Mouse (Mus musculus) MEL (cell line): ENCODE data around the gene Plekho1. TPM values are rescaled to one million over a fixed set of nuclear protein-coding genes. Genes with fewer than 3 reads are reported as not detected.

Experiments used
- DNase-seq: peaks from one replicate; pipeline ENCODE4 v3.0.0; 2011; ENCODE audit warnings: low read depth, low spot score
- H3K27ac ChIP-seq: 2 replicates; pipeline ENCODE4 v1.5.1; 2012; ENCODE audit warnings: low read depth, mild to moderate bottlenecking, control low read depth, low read length, moderate library complexity; ENCODE audit not compliant: control insufficient read depth
- H3K27me3 ChIP-seq, 2 experiments: fragments of 150-350 bp in 1 of 2; sonication (generic) in 1 of 2; 2 replicates each; pipeline ENCODE4 v1.6.1; 2012; ENCODE audit warnings: low read length in 2 of 2, mild to moderate bottlenecking in 2 of 2, improper control_type of control experiment in 1 of 2, moderate library complexity in 1 of 2; ENCODE audit not compliant: insufficient read depth in 2 of 2, control insufficient read depth in 1 of 2
- H3K36me3 ChIP-seq, 2 experiments: 2 replicates each; pipeline ENCODE4 v1.6.1; 2012 to 2014; ENCODE audit warnings: low read length in 2 of 2, improper control_type of control experiment in 1 of 2, inconsistent platforms in 1 of 2, mild to moderate bottlenecking in 1 of 2; ENCODE audit not compliant: insufficient read depth in 2 of 2, control insufficient read depth in 1 of 2
- H3K4me1 ChIP-seq, 2 experiments: fragments of 150-350 bp in 1 of 2; sonication (generic) in 1 of 2; 2 replicates each; pipeline ENCODE4 v1.6.1; 2012; ENCODE audit warnings: low read length in 2 of 2, improper control_type of control experiment in 1 of 2, mild to moderate bottlenecking in 1 of 2; ENCODE audit not compliant: insufficient read depth in 2 of 2, control insufficient read depth in 1 of 2
- H3K4me3 ChIP-seq, 2 experiments: fragments of 150-350 bp in 1 of 2; sonication (generic) in 1 of 2; 2 replicates each; pipeline ENCODE4 v1.5.1; 2012; ENCODE audit warnings: low read depth in 2 of 2, low read length in 2 of 2, mild to moderate bottlenecking in 2 of 2, moderate library complexity in 2 of 2, control low read depth in 1 of 2, improper control_type of control experiment in 1 of 2; ENCODE audit not compliant: control insufficient read depth in 1 of 2, insufficient read depth in 1 of 2
- H3K79me2 ChIP-seq: 2 replicates; pipeline ENCODE4 v1.6.1; 2012; ENCODE audit warnings: mild to moderate bottlenecking, low read length, moderate library complexity; ENCODE audit not compliant: control insufficient read depth, poor library complexity, insufficient read depth
- H3K9ac ChIP-seq: 2 replicates; pipeline ENCODE4 v1.6.1; 2012; ENCODE audit warnings: low read depth, mild to moderate bottlenecking, control low read depth, low read length, moderate library complexity; ENCODE audit not compliant: control insufficient read depth, poor library complexity, severe bottlenecking
- H3K9me3 ChIP-seq: fragments of 150-350 bp; sonication (generic); replicated peaks from 2 replicates; pipeline ENCODE4 v1.6.1; 2012; ENCODE audit warnings: mild to moderate bottlenecking, low read length, improper control_type of control experiment, moderate library complexity; ENCODE audit not compliant: insufficient read depth
- CHD1 ChIP-seq: IDR thresholded peaks from 2 replicates; pipeline ENCODE4 v1.6.1; 2012; ENCODE audit warnings: low read depth, mild to moderate bottlenecking, inconsistent platforms, low read length, improper control_type of control experiment
- CTCF ChIP-seq, 3 experiments: IDR thresholded peaks in 2 of 3; conservative IDR thresholded peaks in 1 of 3; 2 replicates each; pipeline ENCODE4 v1.5.1; 2011 to 2012; ENCODE audit warnings: low read length in 3 of 3, low read depth in 2 of 3, mild to moderate bottlenecking in 2 of 3, improper control_type of control experiment in 1 of 3, inconsistent platforms in 1 of 3, mixed read lengths in 1 of 3, moderate library complexity in 1 of 3; ENCODE audit not compliant: control insufficient read depth in 1 of 3, insufficient read depth in 1 of 3, poor library complexity in 1 of 3, severe bottlenecking in 1 of 3
- ELF1 ChIP-seq: IDR thresholded peaks from 2 replicates; pipeline ENCODE4 v1.6.1; 2014; ENCODE audit warnings: low read depth, mild to moderate bottlenecking, inconsistent platforms, low read length, improper control_type of control experiment, moderate library complexity
- EP300 ChIP-seq, 2 experiments: IDR thresholded peaks; 2 replicates each; pipeline ENCODE4 v1.6.1; 2011; ENCODE audit warnings: improper control_type of control experiment in 2 of 2, low read length in 2 of 2, low read depth in 1 of 2, mild to moderate bottlenecking in 1 of 2
- ETS1 ChIP-seq: IDR thresholded peaks from 2 replicates; pipeline ENCODE4 v1.6.1; 2012; ENCODE audit warnings: low read depth, mild to moderate bottlenecking, inconsistent platforms, low read length, improper control_type of control experiment, moderate library complexity
- GABPA ChIP-seq: IDR thresholded peaks from 2 replicates; pipeline ENCODE4 v1.6.1; 2012; ENCODE audit warnings: low read depth, mild to moderate bottlenecking, inconsistent platforms, low read length, improper control_type of control experiment, moderate library complexity
- GATA1 ChIP-seq: IDR thresholded peaks from 2 replicates; pipeline ENCODE4 v1.6.1; 2011; ENCODE audit warnings: low read depth, low read length, improper control_type of control experiment
- JUND ChIP-seq: IDR thresholded peaks from 2 replicates; pipeline ENCODE4 v1.6.1; 2011; ENCODE audit warnings: low read depth, mild to moderate bottlenecking, improper control_type of control experiment, low read length
- KAT2A ChIP-seq: conservative IDR thresholded peaks from 2 replicates; pipeline ENCODE4 v1.6.1; 2012; ENCODE audit warnings: low read depth, low read length, improper control_type of control experiment, inconsistent platforms
- MAFK ChIP-seq: IDR thresholded peaks from 2 replicates; pipeline ENCODE4 v1.6.1; 2011; ENCODE audit warnings: low read depth, mild to moderate bottlenecking, low read length, improper control_type of control experiment, borderline replicate concordance
- MEF2A ChIP-seq: IDR thresholded peaks from 2 replicates; pipeline ENCODE4 v1.6.1; 2014; ENCODE audit warnings: low read depth, mild to moderate bottlenecking, inconsistent platforms, low read length, improper control_type of control experiment; ENCODE audit not compliant: poor library complexity, insufficient replicate concordance, severe bottlenecking; ENCODE audit errors: extremely low read depth
- MYC ChIP-seq: IDR thresholded peaks from 2 replicates; pipeline ENCODE4 v1.6.1; 2011; ENCODE audit warnings: low read depth, mild to moderate bottlenecking, low read length, improper control_type of control experiment, moderate library complexity
- NELFE ChIP-seq: IDR thresholded peaks from 2 replicates; pipeline ENCODE4 v1.6.1; 2011; ENCODE audit warnings: low read depth, low read length, improper control_type of control experiment
- POLR2AphosphoS5 ChIP-seq: IDR thresholded peaks from 2 replicates; pipeline ENCODE4 v1.6.1; 2012; ENCODE audit warnings: low read depth, borderline replicate concordance, mild to moderate bottlenecking, inconsistent platforms, low read length, moderate library complexity, mixed read lengths
- RAD21 ChIP-seq: IDR thresholded peaks from 2 replicates; pipeline ENCODE4 v1.6.1; 2011; ENCODE audit warnings: mild to moderate bottlenecking, low read depth, low read length, improper control_type of control experiment
- SIN3A ChIP-seq: IDR thresholded peaks from 2 replicates; pipeline ENCODE4 v1.6.1; 2012; ENCODE audit warnings: low read length, improper control_type of control experiment, inconsistent platforms
- SMC3 ChIP-seq: IDR thresholded peaks from 2 replicates; pipeline ENCODE4 v1.6.1; 2011; ENCODE audit warnings: low read depth, low read length, improper control_type of control experiment
- TAL1 ChIP-seq: IDR thresholded peaks from 2 replicates; pipeline ENCODE4 v1.6.1; 2012; ENCODE audit warnings: mild to moderate bottlenecking, inconsistent platforms, low read length, moderate library complexity, mixed read lengths
- TBP ChIP-seq: IDR thresholded peaks from 2 replicates; pipeline ENCODE4 v1.8.0; 2011; ENCODE audit warnings: low read depth, low read length, improper control_type of control experiment
- TCF12 ChIP-seq: IDR thresholded peaks from 2 replicates; pipeline ENCODE4 v1.6.1; 2014; ENCODE audit warnings: low read depth, mild to moderate bottlenecking, inconsistent platforms, low read length, improper control_type of control experiment, moderate library complexity
- ZMIZ1 ChIP-seq: IDR thresholded peaks from 2 replicates; pipeline ENCODE4 v1.6.1; 2012; ENCODE audit warnings: low read depth, mild to moderate bottlenecking, inconsistent platforms, low read length, improper control_type of control experiment, moderate library complexity
- ZNF384 ChIP-seq: IDR thresholded peaks from 2 replicates; pipeline ENCODE4 v1.6.1; 2012; ENCODE audit warnings: low read depth, mild to moderate bottlenecking, inconsistent platforms, low read length, improper control_type of control experiment
- polyA plus RNA-seq, 2 experiments: library from polyadenylated mRNA; stranded (reverse) in 1 of 2; unstranded in 1 of 2; fragments of >175 nt in 1 of 2; fragments of >200 nt in 1 of 2; gene quantifications; 2 replicates each; pipeline versions ENCODE4 v1.2.1 to v1.2.4; 2012; ENCODE audit warnings: low replicate concordance in 2 of 2, low read depth in 1 of 2; ENCODE audit not compliant: insufficient read length in 2 of 2, insufficient read depth in 1 of 2, missing spikeins in 1 of 2
- total RNA-seq: library from RNA; depleted of rRNA; stranded (reverse); fragments of 300-350 nt; gene quantifications from 2 replicates; pipeline ENCODE4 v1.2.3, GENCODE M21; 2012

The Plekho1 gene
- total and polyA plus RNA-seq, 3 experiments, result 4.2 to 19.2 TPM; not detected in 1

DNA sequence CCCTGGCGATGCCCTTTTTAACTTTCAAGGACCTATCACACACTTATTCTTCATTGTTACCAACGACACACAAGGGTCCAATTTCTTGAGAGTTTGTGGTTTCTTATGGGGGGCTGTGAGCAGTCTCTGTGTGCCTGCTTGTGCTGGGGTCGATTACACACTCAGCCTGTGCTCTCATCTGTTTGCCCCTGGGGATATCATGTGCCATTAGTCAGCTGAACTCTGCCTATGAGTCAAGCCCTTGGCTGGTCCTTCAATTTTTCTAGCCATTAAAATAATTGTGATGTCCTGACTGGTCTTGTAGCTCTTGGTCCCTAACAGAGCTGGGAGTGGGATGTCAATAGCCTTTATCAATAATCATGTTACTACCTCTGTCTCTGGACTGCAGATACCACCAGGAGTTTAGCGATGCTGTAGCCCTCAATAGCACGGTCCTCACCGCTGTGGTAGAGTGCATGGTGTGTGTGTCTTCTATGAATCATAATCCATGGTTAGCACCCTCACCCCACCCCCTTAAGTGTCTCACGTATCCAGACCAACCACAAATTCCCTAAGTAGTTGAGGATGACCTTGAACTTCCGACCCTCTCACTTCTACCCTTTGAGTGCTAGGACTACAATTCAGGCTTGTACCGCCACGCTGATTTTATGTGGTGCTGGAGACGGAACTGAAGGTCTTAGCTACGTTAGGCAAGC, 15.4 kb downstream of the Plekho1 start:
- Histone ChIP-seq H3K9me3 (no peaks in the 10 kb centered on the region), H3K9ac (no peak overlapping the region), H3K79me2 (no peaks in the 10 kb centered on the region), H3K4me3 (no peak overlapping the region), H3K36me3 (no peaks in the 10 kb centered on the region), H3K4me1 (peaks cover 0 to 6% of the 10 kb centered on the region in 2 experiments; a peak in 3 of 4 replicates), H3K27ac (no peak overlapping the region), H3K27me3 (peaks cover 0 to 1% of the 10 kb centered on the region in 2 experiments; a peak in 2 of 4 replicates)
- no peak for DNase-seq
- TF ChIP-seq GABPA (no peak), SIN3A (no peak), MYC (no peak), GATA1 (no peak)

DNA sequence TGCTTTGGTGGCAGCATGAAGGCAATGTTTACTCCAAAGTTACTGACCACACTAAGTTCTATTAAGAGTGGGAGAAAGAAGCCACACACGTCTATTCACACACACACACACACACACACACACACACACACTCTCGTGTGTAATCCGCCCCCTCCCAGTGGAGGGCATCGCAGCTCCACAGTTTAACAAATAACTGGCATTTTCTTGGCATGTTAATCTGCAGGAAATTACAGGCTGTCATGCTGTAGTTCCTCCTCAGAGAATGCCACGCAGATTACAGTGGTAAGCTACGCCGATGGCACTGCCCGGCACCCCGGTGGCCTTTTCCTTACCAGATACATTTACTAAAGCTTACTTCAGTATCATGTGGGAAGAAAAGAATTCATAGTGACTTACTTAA, 17.5 kb downstream of the Plekho1 start:
- peaks cover 0 to 3% of the 10 kb centered on the region in 2 experiments; a peak in 3 of 4 replicates for H3K27me3 ChIP-seq
- H3K79me2 ChIP-seq, result no peaks in the 10 kb centered on the region
- H3K4me3 ChIP-seq, result no peak overlapping the region
- TF ChIP-seq CHD1, result no peak
- TF ChIP-seq TCF12, result no peak
- TF ChIP-seq POLR2AphosphoS5, result no peak
- TF ChIP-seq ZNF384, result no peak
- TF ChIP-seq ZMIZ1, result no peak
- peak in 1 of 3 experiments; percentile 24; a peak in 3 of 6 replicates for TF ChIP-seq CTCF (IDR thresholded peaks at IDR 0.05 in 2 of 3, conservative IDR thresholded peaks at IDR 0.05 in 1 of 3; ENCODE audit: control insufficient read depth in 1 of 3, insufficient read depth in 1 of 3, low read depth in 2 of 3, low read length in 3 of 3, poor library complexity in 1 of 3, severe bottlenecking in 1 of 3)
- TF ChIP-seq NELFE, result no peak
- no peak for TF ChIP-seq EP300 (IDR thresholded peaks at IDR 0.05; ENCODE audit: low read depth in 1 of 2, low read length in 2 of 2)
- TF ChIP-seq MYC, result no peak
- TF ChIP-seq ELF1, result no peak
- TF ChIP-seq JUND, result no peak
- TF ChIP-seq KAT2A, result no peak
- no peak for TF ChIP-seq MAFK
- no peak for TF ChIP-seq TBP
- peak; percentile 13 for TF ChIP-seq RAD21
- no peak for TF ChIP-seq MEF2A
- no peak for TF ChIP-seq ETS1
- TF ChIP-seq TAL1, result no peak
- TF ChIP-seq SMC3, result peak; percentile 20; the same call in 1 of the 2 replicates
- H3K9ac ChIP-seq, result no peak overlapping the region
- H3K9me3 ChIP-seq, result no peaks in the 10 kb centered on the region
- H3K4me1 ChIP-seq, result peaks cover 0 to 6% of the 10 kb centered on the region in 2 experiments; a peak in 3 of 4 replicates
- no peak for DNase-seq
- no peaks in the 10 kb centered on the region for H3K36me3 ChIP-seq
- no peak overlapping the region for H3K27ac ChIP-seq
